Mouse (Mus musculus) forebrain, embryonic 10.5 days (tissue): Measurements from ENCODE around the gene Fosl2. TPM values are rescaled to one million over a fixed set of nuclear protein-coding genes. Genes with fewer than 3 reads are reported as not detected.

Source experiments
- DNase-seq: peaks from one replicate; pipeline ENCODE4 v3.0.0-alpha.2; 2017; ENCODE audit warnings: low spot score; ENCODE audit errors: extremely low spot score
- H3K27ac ChIP-seq: fragments of 300-500 bp; sonication (generic); 2 replicates; pipeline ENCODE4 v1.5.1; 2016; ENCODE audit warnings: mild to moderate bottlenecking
- H3K27me3 ChIP-seq: fragments of 300-500 bp; sonication (generic); 2 replicates; pipeline ENCODE4 v1.6.1; 2016; ENCODE audit warnings: mild to moderate bottlenecking; ENCODE audit not compliant: poor library complexity, severe bottlenecking
- H3K36me3 ChIP-seq: fragments of 300-500 bp; sonication (generic); replicated peaks from 2 replicates; pipeline ENCODE4 v1.6.1; 2016; ENCODE audit warnings: mild to moderate bottlenecking, moderate library complexity
- H3K4me1 ChIP-seq: fragments of 300-500 bp; sonication (generic); 2 replicates; pipeline ENCODE4 v1.6.1; 2016
- H3K4me3 ChIP-seq: fragments of 300-500 bp; sonication (generic); 2 replicates; pipeline ENCODE4 v1.5.1; 2016; ENCODE audit warnings: mild to moderate bottlenecking, moderate library complexity
- H3K9me3 ChIP-seq: fragments of 300-500 bp; sonication (generic); 2 replicates; pipeline ENCODE4 v1.6.1; 2016; ENCODE audit warnings: mild to moderate bottlenecking, moderate library complexity
- WGBS: fragments of 180-500 bp; shearing (Covaris S2); methylation state at CpG from one replicate; pipeline ENCODE4 v1.1.7; 2016; 5-methylcytosine and 5-hydroxymethylcytosine counted together
- polyA plus RNA-seq: library from polyadenylated mRNA; unstranded; fragments of >200 nt; fragmentation: Nextera tagmentation; extraction: Ambion mirVana; gene quantifications from 2 replicates; pipeline ENCODE4 v1.2.1, GENCODE M21; 2016

Gene Fosl2
- polyA plus RNA-seq: 0.32 and 0.60 TPM in 2 replicates

GRCm38 (mm10) chr5:32135336-32136206, at the start of gene Fosl2:
Fosl2 (plus strand) TSS chr5:32135801.
- Histone ChIP-seq H3K36me3 (no peaks in the 10 kb centered on the region), H3K4me3 (peak within 1 kb of the TSS; percentile 72), H3K9me3 (no peaks in the 10 kb centered on the region), H3K27ac (peak within 1 kb of the TSS; percentile 89), H3K27me3 (peaks cover 89% of the 10 kb centered on the region), H3K4me1 (peaks cover 48% of the 10 kb centered on the region)
- WGBS: under 1% methylated on average over 84 of the region's 85 CpGs
- DNase-seq: peak; percentile 81

GRCm38 (mm10) chr5:32085971-32086370, 49.6 kb upstream of the Fosl2 start:
- no peaks in the 10 kb centered on the region for H3K9me3 ChIP-seq
- H3K4me3 ChIP-seq: no peak overlapping the region
- H3K27me3 ChIP-seq: no peaks in the 10 kb centered on the region
- peaks cover 4% of the 10 kb centered on the region for H3K4me1 ChIP-seq
- no peaks in the 10 kb centered on the region for H3K36me3 ChIP-seq
- H3K27ac ChIP-seq: no peak overlapping the region
- DNase-seq: no peak
- 84% methylated on average over 2 of the region's 2 CpGs for WGBS

DNA sequence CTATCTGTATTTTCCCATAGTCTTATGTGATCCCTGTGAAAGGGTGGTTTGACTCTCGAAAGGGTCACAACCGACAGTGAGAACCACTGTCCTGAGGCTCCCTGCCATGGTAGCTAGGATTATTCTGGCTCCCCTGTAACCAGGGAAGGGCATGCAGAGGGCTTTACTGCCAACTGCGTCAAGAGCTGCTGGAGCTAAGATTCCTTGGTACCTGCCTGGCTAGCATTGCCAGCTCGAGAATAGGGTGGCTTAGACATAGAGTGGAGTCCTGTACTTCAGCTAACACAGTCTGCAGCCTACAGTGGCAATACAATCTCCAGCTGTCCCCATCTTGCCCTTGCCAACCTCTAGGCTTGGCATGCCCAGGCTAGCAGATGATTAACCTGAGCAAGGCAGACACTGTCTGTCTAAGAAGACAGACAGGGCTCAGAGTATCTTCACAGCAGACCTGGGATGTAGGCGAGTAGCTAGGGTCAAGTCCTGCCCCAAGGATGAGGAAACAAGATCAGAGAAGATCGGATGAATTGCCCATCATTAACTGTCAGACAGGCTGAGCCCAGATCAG, 49.0 kb upstream of the Fosl2 start:
- no peak overlapping the region for H3K27ac ChIP-seq
- no peak for DNase-seq
- 89% methylated on average over 6 of the region's 6 CpGs for WGBS
- no peaks in the 10 kb centered on the region for H3K36me3 ChIP-seq
- H3K4me3 ChIP-seq: no peak overlapping the region
- no peaks in the 10 kb centered on the region for H3K4me1 ChIP-seq
- no peaks in the 10 kb centered on the region for H3K9me3 ChIP-seq
- H3K27me3 ChIP-seq: no peaks in the 10 kb centered on the region

- 62% methylated on average over 5 of the region's 5 CpGs for WGBS
Observed at GRCm38 (mm10) chr5:32089481-32089880, 46.1 kb upstream of the Fosl2 start.

GRCm38 (mm10) chr5:32092281-32092680, 43.3 kb upstream of the Fosl2 start:
- Histone ChIP-seq H3K27me3 (no peaks in the 10 kb centered on the region), H3K27ac (no peak overlapping the region), H3K4me1 (no peaks in the 10 kb centered on the region), H3K36me3 (no peaks in the 10 kb centered on the region), H3K4me3 (no peak overlapping the region), H3K9me3 (no peaks in the 10 kb centered on the region)
- DNase-seq: no peak

More at GRCm38 (mm10) chr5:32089481-32089880, 46.1 kb upstream of the Fosl2 start:
- no peaks in the 10 kb centered on the region for H3K4me1 ChIP-seq
- DNase-seq: no peak
- no peak overlapping the region for H3K27ac ChIP-seq
- no peaks in the 10 kb centered on the region for H3K27me3 ChIP-seq
- no peaks in the 10 kb centered on the region for H3K36me3 ChIP-seq
- no peaks in the 10 kb centered on the region for H3K9me3 ChIP-seq
- no peak overlapping the region for H3K4me3 ChIP-seq

DNA sequence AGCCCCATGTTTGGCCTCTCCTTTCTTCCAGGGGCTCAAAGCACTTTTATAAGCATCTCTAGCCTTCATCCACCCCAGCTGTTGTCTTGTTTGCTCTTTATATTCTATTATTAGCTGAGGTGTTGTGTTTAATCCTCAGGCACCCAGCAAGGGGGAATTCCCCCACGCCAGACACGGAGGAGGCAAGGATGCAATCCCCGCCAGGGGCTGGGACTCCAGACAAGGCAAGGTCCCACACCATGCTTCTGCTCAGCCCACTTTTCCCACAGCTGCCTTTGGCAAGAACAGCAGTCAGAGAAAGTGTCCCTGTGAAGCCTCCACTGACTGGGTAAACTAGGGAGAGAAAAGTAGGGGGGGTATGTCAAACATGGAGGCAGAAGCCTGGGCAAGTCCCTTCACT, 36.9 kb upstream of the Fosl2 start:
- no peaks in the 10 kb centered on the region for H3K27me3 ChIP-seq
- H3K27ac ChIP-seq: no peak overlapping the region
- WGBS: 78% methylated on average over 3 of the region's 3 CpGs
- DNase-seq: no peak
- peaks cover 10% of the 10 kb centered on the region for H3K4me1 ChIP-seq
- H3K4me3 ChIP-seq: no peak overlapping the region
- H3K36me3 ChIP-seq: no peaks in the 10 kb centered on the region
- no peaks in the 10 kb centered on the region for H3K9me3 ChIP-seq

DNA sequence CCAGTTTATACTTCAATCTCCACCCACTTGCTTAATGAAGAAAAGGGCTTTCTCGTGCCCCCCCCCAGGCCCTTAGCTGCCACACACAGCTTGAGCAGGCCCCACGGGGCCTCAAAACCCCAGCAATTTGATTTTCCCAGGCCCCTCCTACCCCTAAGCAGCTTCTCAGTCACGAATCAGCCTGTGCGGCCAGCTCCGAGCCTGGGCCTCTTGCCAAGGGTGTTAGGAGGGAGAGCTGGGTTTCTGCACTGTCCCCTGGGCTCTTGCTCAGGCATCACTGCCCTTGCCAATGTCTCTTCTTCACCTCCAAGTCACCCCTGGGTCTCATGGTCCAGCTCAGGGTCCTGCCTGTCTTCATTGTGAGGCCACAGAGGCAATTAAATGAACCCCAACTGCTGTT, 33.1 kb upstream of the Fosl2 start:
- no peak overlapping the region for H3K4me3 ChIP-seq
- no peaks in the 10 kb centered on the region for H3K36me3 ChIP-seq
- WGBS: 60% methylated on average over 5 of the region's 5 CpGs
- DNase-seq: no peak
- H3K27me3 ChIP-seq: no peaks in the 10 kb centered on the region
- H3K27ac ChIP-seq: peak overlapping the region; percentile 0; the same call in 1 of the 2 replicates
- peaks cover 10% of the 10 kb centered on the region for H3K4me1 ChIP-seq
- no peaks in the 10 kb centered on the region for H3K9me3 ChIP-seq

DNA sequence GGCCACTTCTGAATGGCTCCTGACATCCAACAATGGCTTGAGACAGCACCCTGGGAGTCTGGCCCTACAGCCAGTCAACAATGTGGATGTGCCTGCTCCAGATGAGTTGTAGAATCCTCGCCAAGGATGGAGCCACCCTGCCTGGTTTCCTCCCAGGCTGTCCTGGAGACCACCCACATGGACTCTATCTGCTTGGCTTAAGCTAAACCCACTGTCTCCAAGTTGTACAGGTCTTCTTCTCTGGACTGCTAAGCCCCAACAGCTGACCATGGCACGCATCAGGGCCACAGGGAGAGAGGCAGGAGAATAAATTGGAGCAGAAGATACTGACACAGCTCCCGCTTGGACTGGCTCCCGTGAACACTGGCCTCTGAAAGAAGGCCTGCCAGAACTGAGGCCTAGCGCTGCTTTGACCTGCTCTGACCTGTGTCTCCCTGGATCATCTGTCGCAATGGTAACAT, 32.6 kb upstream of the Fosl2 start:
- Histone ChIP-seq H3K9me3 (no peaks in the 10 kb centered on the region), H3K27ac (peak overlapping the region; percentile 0; the same call in 1 of the 2 replicates)
- DNase-seq: no peak

GRCm38 (mm10) chr5:32103545-32103944, 32.1 kb upstream of the Fosl2 start:
- 93% methylated on average over 1 of the region's 1 CpGs for WGBS

More for the DNA sequence above, 32.6 kb upstream of the Fosl2 start:
- H3K4me1 ChIP-seq: peaks cover 10% of the 10 kb centered on the region
- H3K36me3 ChIP-seq: no peaks in the 10 kb centered on the region
- 85% methylated on average over 6 of the region's 6 CpGs for WGBS
- no peaks in the 10 kb centered on the region for H3K27me3 ChIP-seq
- no peak overlapping the region for H3K4me3 ChIP-seq

GRCm38 (mm10) chr5:32104119-32104990, 31.2 kb upstream of the Fosl2 start:
- Histone ChIP-seq H3K36me3 (no peaks in the 10 kb centered on the region), H3K27ac (no peak overlapping the region), H3K27me3 (no peaks in the 10 kb centered on the region), H3K9me3 (no peaks in the 10 kb centered on the region), H3K4me3 (no peak overlapping the region), H3K4me1 (peaks cover 10% of the 10 kb centered on the region)
- 90% methylated on average over 12 of the region's 12 CpGs for WGBS
- DNase-seq: no peak

More at GRCm38 (mm10) chr5:32103545-32103944, 32.1 kb upstream of the Fosl2 start:
- Histone ChIP-seq H3K4me1 (peaks cover 10% of the 10 kb centered on the region), H3K4me3 (no peak overlapping the region), H3K9me3 (no peaks in the 10 kb centered on the region), H3K27me3 (no peaks in the 10 kb centered on the region), H3K36me3 (no peaks in the 10 kb centered on the region), H3K27ac (no peak overlapping the region)
- no peak for DNase-seq

DNA sequence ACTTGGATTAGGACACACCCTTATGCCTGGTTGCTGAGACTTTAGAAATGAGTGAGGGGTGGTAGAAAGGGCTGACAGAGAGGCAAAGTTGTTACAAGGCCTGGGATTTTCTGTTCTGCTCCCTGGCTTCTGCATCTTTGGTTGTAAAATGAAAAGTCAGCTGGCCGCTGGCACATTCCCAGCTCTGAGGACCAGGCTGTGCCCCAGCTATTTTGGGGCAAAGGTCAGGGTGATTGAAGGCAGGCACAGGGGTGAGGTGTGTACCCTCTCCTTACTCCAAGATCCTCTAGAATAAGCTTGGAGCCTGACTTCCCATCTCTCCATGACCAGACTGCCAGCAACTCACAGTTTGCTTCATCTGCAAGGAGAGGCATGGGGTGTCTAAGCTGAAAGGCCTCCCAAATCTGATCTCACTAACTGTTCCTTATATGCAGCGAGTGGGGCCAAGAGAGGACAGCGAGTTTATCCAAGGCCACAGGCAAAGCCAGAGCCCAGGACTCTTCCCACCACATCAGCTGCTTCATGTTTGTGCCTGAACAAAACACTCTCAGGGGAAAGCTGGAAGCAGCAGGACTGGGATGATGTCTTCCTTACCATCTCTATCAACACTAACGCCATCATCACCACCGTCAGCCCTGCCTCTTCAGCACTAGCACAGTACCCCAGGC, 29.0 kb upstream of the Fosl2 start:
- Histone ChIP-seq H3K4me1 (peaks cover 10% of the 10 kb centered on the region), H3K27me3 (no peaks in the 10 kb centered on the region), H3K27ac (no peak overlapping the region), H3K9me3 (no peaks in the 10 kb centered on the region), H3K4me3 (no peak overlapping the region), H3K36me3 (no peaks in the 10 kb centered on the region)
- WGBS: 92% methylated on average over 5 of the region's 5 CpGs
- no peak for DNase-seq

DNA sequence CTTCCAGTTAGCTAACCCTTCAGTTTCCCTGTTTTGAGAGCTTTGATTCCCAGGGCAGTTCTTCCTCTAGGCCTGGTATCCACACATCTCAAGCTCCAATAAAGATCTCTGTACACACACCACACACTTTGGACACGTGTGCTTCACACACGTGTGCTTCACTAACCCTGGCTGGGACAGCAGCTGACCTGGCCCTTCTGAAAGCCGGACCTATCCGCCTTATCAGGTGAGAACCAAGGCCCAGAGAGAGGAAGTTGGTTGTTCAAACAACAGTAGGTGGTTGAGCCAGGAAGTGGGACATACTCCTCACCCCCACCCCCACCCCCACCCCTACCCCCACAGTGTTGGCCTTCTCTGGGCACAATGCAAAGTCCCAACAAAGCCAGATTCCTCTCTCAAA, 24.9 kb upstream of the Fosl2 start:
- no peaks in the 10 kb centered on the region for H3K36me3 ChIP-seq
- H3K9me3 ChIP-seq: no peaks in the 10 kb centered on the region
- no peak for DNase-seq
- H3K4me3 ChIP-seq: no peak overlapping the region
- H3K27me3 ChIP-seq: no peaks in the 10 kb centered on the region
- no peak overlapping the region for H3K27ac ChIP-seq
- 88% methylated on average over 4 of the region's 4 CpGs for WGBS
- peaks cover 9% of the 10 kb centered on the region for H3K4me1 ChIP-seq
